Mouse (Mus musculus) urinary bladder, adult 18-20 months (tissue): ENCODE results near the gene Gjb5.

ENCODE experiments used
- DNase-seq, 2 experiments: peaks; one replicate each; pipeline ENCODE4 v3.0.0; 2022; ENCODE audit warnings: low spot score in 2 of 2, mixed read lengths in 2 of 2

Gene Gjb5

DNA sequence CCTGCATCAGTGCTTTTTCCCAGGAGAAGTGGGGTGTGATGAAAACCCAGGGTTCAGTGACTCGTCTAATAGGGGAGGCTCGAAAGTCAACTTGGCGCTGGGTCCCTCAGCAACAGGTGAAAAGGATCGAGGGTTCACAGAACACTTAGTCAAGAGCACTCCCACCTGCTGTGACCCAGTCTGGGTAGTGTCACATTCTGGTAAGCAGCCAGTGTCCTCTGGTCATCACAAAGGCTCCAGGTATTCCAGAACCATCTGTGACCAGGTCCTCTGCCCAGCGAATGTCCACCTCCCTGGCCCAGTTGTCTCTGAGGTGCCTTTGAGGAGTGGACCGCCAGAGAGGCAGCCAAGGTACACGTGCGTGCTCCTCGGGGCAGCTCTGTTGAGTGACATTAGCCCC is 46.4 kb downstream of the Gjb5 start:
- DNase-seq: no peak

DNA sequence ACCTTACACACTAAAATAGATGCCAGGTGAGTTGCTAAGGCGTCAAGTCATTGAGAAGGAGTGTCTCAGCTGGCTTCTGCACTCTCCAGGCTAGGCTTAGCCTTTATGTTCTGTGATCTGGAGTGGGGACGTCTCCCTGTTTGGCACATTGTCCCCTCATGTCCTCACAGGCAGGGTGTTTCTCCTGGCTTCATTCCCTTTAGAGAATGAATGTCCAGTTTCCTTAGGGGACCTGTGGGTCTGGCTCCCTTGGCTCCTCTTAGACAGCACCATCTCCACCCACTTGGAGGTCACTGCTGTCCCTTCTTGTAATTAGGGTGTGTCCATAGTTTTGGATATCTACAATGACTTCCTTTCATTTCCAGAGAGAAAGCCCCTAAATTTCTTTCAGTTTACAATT is 51.1 kb downstream of the Gjb5 start:
- no peak for DNase-seq
